Mouse (Mus musculus) embryonic facial prominence, embryonic 11.5 days (tissue): ENCODE data around the gene Pnliprp2. TPM values are rescaled to one million over a fixed set of nuclear protein-coding genes. Genes with fewer than 3 reads are reported as not detected.

Source experiments
- ATAC-seq: fragments of 200-750 bp; cut with Nextera tagmentation; replicated peaks from 2 replicates; pipeline ENCODE4 v1.8.0; 2017; ENCODE audit warnings: low read depth; ENCODE audit not compliant: insufficient number of reproducible peaks, low FRiP score, low TSS enrichment
- DNase-seq: peaks from one replicate; pipeline ENCODE4 v3.0.0-alpha.2; 2015; ENCODE audit warnings: low spot score
- H3K27ac ChIP-seq: fragments of 300-500 bp; sonication (generic); replicated peaks from 2 replicates; pipeline ENCODE4 v1.5.1; 2014; ENCODE audit warnings: mild to moderate bottlenecking, low read depth, low read length, control low read depth
- H3K27me3 ChIP-seq: fragments of 300-500 bp; sonication (generic); 2 replicates; pipeline ENCODE4 v1.6.1; 2014; ENCODE audit warnings: mild to moderate bottlenecking, low read length, moderate library complexity, mixed read lengths; ENCODE audit not compliant: control insufficient read depth, insufficient read depth
- H3K36me3 ChIP-seq: fragments of 300-500 bp; sonication (generic); replicated peaks from 2 replicates; pipeline ENCODE4 v1.6.1; 2014; ENCODE audit warnings: low read depth, mild to moderate bottlenecking, low read length, moderate library complexity, mixed read lengths; ENCODE audit not compliant: control insufficient read depth, insufficient read depth
- H3K4me1 ChIP-seq: fragments of 300-500 bp; sonication (generic); 2 replicates; pipeline ENCODE4 v1.6.1; 2014; ENCODE audit warnings: low read length, mixed read lengths; ENCODE audit not compliant: control insufficient read depth, insufficient read depth
- H3K4me2 ChIP-seq: fragments of 300-500 bp; sonication (generic); 2 replicates; pipeline ENCODE4 v1.6.1; 2014; ENCODE audit warnings: low read depth, mild to moderate bottlenecking, control low read depth, low read length, moderate library complexity
- H3K4me3 ChIP-seq: fragments of 300-500 bp; sonication (generic); 2 replicates; pipeline ENCODE4 v1.5.1; 2014; ENCODE audit warnings: low read depth, low read length, control low read depth
- H3K9ac ChIP-seq: fragments of 300-500 bp; sonication (generic); replicated peaks from 2 replicates; pipeline ENCODE4 v1.6.1; 2014; ENCODE audit warnings: mild to moderate bottlenecking, control low read depth, low read length
- H3K9me3 ChIP-seq: fragments of 300-500 bp; sonication (generic); replicated peaks from 2 replicates; pipeline ENCODE4 v1.6.1; 2016; ENCODE audit warnings: mild to moderate bottlenecking, low read length, inconsistent platforms, mixed read lengths; ENCODE audit not compliant: control insufficient read depth
- WGBS: fragments of 180-500 bp; shearing (Covaris S2); extraction: QIAGEN DNeasy Blood & Tissue Kit; methylation state at CpG from one replicate; pipeline ENCODE4 v1.1.7; 2014; 5-methylcytosine and 5-hydroxymethylcytosine counted together
- polyA plus RNA-seq: library from polyadenylated mRNA; unstranded; fragments of >200 nt; fragmentation: Nextera tagmentation; extraction: Ambion mirVana; gene quantifications from 2 replicates; pipeline ENCODE4 v1.2.1, GENCODE M21; 2014

The Pnliprp2 gene
- polyA plus RNA-seq, 1 experiment from 2014 or later, result not detected

- H3K36me3 ChIP-seq, result no peaks in the 10 kb centered on the region
- no peak for DNase-seq
- no peaks in the 10 kb centered on the region for H3K27me3 ChIP-seq
- no peak overlapping the region for H3K9ac ChIP-seq
- no peak overlapping the region for H3K27ac ChIP-seq
- WGBS, result 78% methylated on average over 6 of the region's 6 CpGs
- ATAC-seq, result no peak
- H3K4me3 ChIP-seq, result no peak overlapping the region
- no peaks in the 10 kb centered on the region for H3K4me1 ChIP-seq
- H3K9me3 ChIP-seq, result no peaks in the 10 kb centered on the region
- no peak overlapping the region for H3K4me2 ChIP-seq
These were observed 18.5 kb upstream of the Pnliprp2 start for GRCm38 (mm10) chr19:58741036-58741435.

DNA sequence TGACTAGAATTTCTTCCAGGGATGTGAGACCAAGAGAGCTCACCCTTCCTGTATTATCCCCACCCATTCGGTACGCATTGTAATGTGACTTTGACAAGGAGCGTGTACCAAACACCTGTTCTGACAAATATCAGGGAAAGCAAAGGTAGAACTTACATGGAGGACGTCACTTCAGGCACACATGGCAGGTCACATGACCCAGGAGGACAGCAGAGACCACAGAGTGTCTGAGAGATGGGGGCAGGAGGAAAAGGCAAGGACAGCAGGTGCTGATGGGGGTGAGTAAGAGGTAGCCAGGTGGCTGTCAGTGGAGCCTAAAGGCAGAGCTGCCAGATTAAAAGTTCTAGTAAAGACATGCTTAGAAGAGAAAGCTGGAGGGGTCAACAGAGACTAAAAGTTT lies 16.8 kb upstream of the Pnliprp2 start:
- WGBS, result 80% methylated on average over 4 of the region's 4 CpGs
- no peaks in the 10 kb centered on the region for H3K9me3 ChIP-seq
- ATAC-seq (no peak), DNase-seq (no peak)
- no peak overlapping the region for H3K4me3 ChIP-seq
- H3K27ac ChIP-seq, result no peak overlapping the region
- no peaks in the 10 kb centered on the region for H3K36me3 ChIP-seq
- no peak overlapping the region for H3K4me2 ChIP-seq
- no peaks in the 10 kb centered on the region for H3K4me1 ChIP-seq
- H3K27me3 ChIP-seq, result no peaks in the 10 kb centered on the region
- no peak overlapping the region for H3K9ac ChIP-seq

GRCm38 (mm10) chr19:58743736-58744135 lies 15.8 kb upstream of the Pnliprp2 start:
- DNase-seq (no peak), ATAC-seq (no peak)
- no peak overlapping the region for H3K4me2 ChIP-seq
- H3K9me3 ChIP-seq, result no peaks in the 10 kb centered on the region
- H3K4me1 ChIP-seq, result no peaks in the 10 kb centered on the region
- H3K36me3 ChIP-seq, result no peaks in the 10 kb centered on the region
- H3K27ac ChIP-seq, result no peak overlapping the region
- no peak overlapping the region for H3K9ac ChIP-seq
- WGBS, result 83% methylated on average over 4 of the region's 4 CpGs
- no peak overlapping the region for H3K4me3 ChIP-seq
- no peaks in the 10 kb centered on the region for H3K27me3 ChIP-seq

- Histone ChIP-seq H3K4me3 (no peak overlapping the region), H3K36me3 (no peaks in the 10 kb centered on the region), H3K27me3 (no peaks in the 10 kb centered on the region), H3K9ac (no peak overlapping the region), H3K27ac (no peak overlapping the region), H3K9me3 (no peaks in the 10 kb centered on the region), H3K4me1 (no peaks in the 10 kb centered on the region), H3K4me2 (no peak overlapping the region)
- WGBS, result 90% methylated on average over 9 of the region's 9 CpGs
- no peak for DNase-seq
- ATAC-seq, result no peak
These were observed 12.0 kb upstream of the Pnliprp2 start for GRCm38 (mm10) chr19:58747498-58748000.

- no peaks in the 10 kb centered on the region for H3K27me3 ChIP-seq
- DNase-seq, result no peak
- no peak overlapping the region for H3K9ac ChIP-seq
- no peaks in the 10 kb centered on the region for H3K9me3 ChIP-seq
- no peak overlapping the region for H3K4me3 ChIP-seq
- 81% methylated on average over 2 of the region's 2 CpGs for WGBS
- ATAC-seq, result no peak
- H3K27ac ChIP-seq, result no peak overlapping the region
- no peak overlapping the region for H3K4me2 ChIP-seq
- no peaks in the 10 kb centered on the region for H3K36me3 ChIP-seq
- H3K4me1 ChIP-seq, result no peaks in the 10 kb centered on the region
These were observed 8.7 kb upstream of the Pnliprp2 start for GRCm38 (mm10) chr19:58750822-58751221.

DNA sequence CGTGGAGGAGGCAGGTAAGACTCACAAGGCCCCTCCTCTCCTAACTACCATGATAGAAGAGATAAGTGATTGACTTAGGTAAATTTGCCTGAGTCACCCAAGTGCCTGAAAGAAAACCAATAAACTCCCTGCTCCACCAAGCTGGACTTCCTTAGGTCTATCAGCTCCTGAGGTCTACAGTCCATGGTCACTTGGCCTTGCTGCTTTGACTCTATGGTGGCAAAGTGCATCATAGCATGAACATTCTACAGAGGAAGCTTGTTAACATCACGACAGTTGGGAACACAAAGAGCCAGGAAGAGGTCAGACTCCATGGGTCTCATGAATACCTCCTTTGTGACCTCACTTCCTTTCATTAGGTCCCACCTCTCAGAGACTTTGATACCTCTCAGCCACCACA lies 8.0 kb upstream of the Pnliprp2 start:
- WGBS, result 65% methylated on average over 2 of the region's 2 CpGs

GRCm38 (mm10) chr19:58758871-58759270 lies 648 bp upstream of the Pnliprp2 start:
- WGBS, result 94% methylated on average over 4 of the region's 4 CpGs
- no peaks in the 10 kb centered on the region for H3K36me3 ChIP-seq
- no peak overlapping the region for H3K4me3 ChIP-seq
- H3K27me3 ChIP-seq, result no peaks in the 10 kb centered on the region
- H3K9me3 ChIP-seq, result no peaks in the 10 kb centered on the region
- DNase-seq, result no peak
- no peaks in the 10 kb centered on the region for H3K4me1 ChIP-seq
- no peak overlapping the region for H3K27ac ChIP-seq
- no peak overlapping the region for H3K4me2 ChIP-seq
- ATAC-seq, result no peak
- H3K9ac ChIP-seq, result no peak overlapping the region

More for the DNA sequence above, 8.0 kb upstream of the Pnliprp2 start:
- Histone ChIP-seq H3K4me2 (no peak overlapping the region), H3K9me3 (no peaks in the 10 kb centered on the region), H3K4me3 (no peak overlapping the region), H3K4me1 (no peaks in the 10 kb centered on the region), H3K27me3 (no peaks in the 10 kb centered on the region), H3K27ac (no peak overlapping the region), H3K36me3 (no peaks in the 10 kb centered on the region), H3K9ac (no peak overlapping the region)
- ATAC-seq (no peak), DNase-seq (no peak)

GRCm38 (mm10) chr19:58762316-58762715 lies 2.8 kb downstream of the Pnliprp2 start:
- Histone ChIP-seq H3K27me3 (no peaks in the 10 kb centered on the region), H3K9ac (no peak overlapping the region), H3K4me3 (no peak overlapping the region), H3K4me1 (no peaks in the 10 kb centered on the region), H3K27ac (no peak overlapping the region), H3K4me2 (no peak overlapping the region), H3K36me3 (no peaks in the 10 kb centered on the region), H3K9me3 (no peaks in the 10 kb centered on the region)
- ATAC-seq, result no peak
- WGBS, result 17% methylated on average over 6 of the region's 6 CpGs
- DNase-seq, result no peak
